Mouse (Mus musculus) midbrain, embryonic 11.5 days (tissue): ENCODE results near the gene March1. TPM values are rescaled to one million over a fixed set of nuclear protein-coding genes. Genes with fewer than 3 reads are reported as not detected.

Experiments
- ATAC-seq: fragments of 200-750 bp; cut with Nextera tagmentation; 2 replicates; pipeline ENCODE4 v1.8.0; 2017; ENCODE audit warnings: moderate TSS enrichment, moderate library complexity; ENCODE audit not compliant: low FRiP score
- DNase-seq: peaks from one replicate; pipeline ENCODE4 v3.0.0; 2015; ENCODE audit warnings: low spot score; ENCODE audit errors: missing footprints
- H3K27ac ChIP-seq: fragments of 300-500 bp; sonication (generic); 2 replicates; pipeline ENCODE4 v1.5.1; 2014; ENCODE audit warnings: low read depth, low read length
- H3K27me3 ChIP-seq: fragments of 300-500 bp; sonication (generic); 2 replicates; pipeline ENCODE4 v1.6.1; 2014; ENCODE audit warnings: mild to moderate bottlenecking, low read length, moderate library complexity, mixed read lengths; ENCODE audit not compliant: control insufficient read depth, insufficient read depth
- H3K36me3 ChIP-seq: fragments of 300-500 bp; sonication (generic); 2 replicates; pipeline ENCODE4 v1.6.1; 2014; ENCODE audit warnings: mild to moderate bottlenecking, low read length, moderate library complexity, mixed read lengths; ENCODE audit not compliant: control insufficient read depth, insufficient read depth
- H3K4me1 ChIP-seq: fragments of 300-500 bp; sonication (generic); 2 replicates; pipeline ENCODE4 v1.6.1; 2014; ENCODE audit warnings: low read length; ENCODE audit not compliant: control insufficient read depth, insufficient read depth
- H3K4me2 ChIP-seq: fragments of 300-500 bp; sonication (generic); 2 replicates; pipeline ENCODE4 v1.6.1; 2014; ENCODE audit warnings: mild to moderate bottlenecking, moderate library complexity
- H3K4me3 ChIP-seq: fragments of 300-500 bp; sonication (generic); 2 replicates; pipeline ENCODE4 v1.5.1; 2014; ENCODE audit warnings: low read depth, low read length
- H3K9ac ChIP-seq: fragments of 300-500 bp; sonication (generic); 2 replicates; pipeline ENCODE4 v1.6.1; 2014; ENCODE audit warnings: low read length
- H3K9me3 ChIP-seq: fragments of 300-500 bp; sonication (generic); 2 replicates; pipeline ENCODE4 v1.6.1; 2016; ENCODE audit warnings: low read length; ENCODE audit not compliant: control insufficient read depth
- WGBS: fragments of 180-500 bp; shearing (Covaris S2); extraction: QIAGEN DNeasy Blood & Tissue Kit; methylation state at CpG from one replicate; pipeline ENCODE4 v1.1.7; 2014; 5-methylcytosine and 5-hydroxymethylcytosine counted together
- polyA plus RNA-seq: library from polyadenylated mRNA; unstranded; fragments of >200 nt; fragmentation: Nextera tagmentation; extraction: Ambion mirVana; gene quantifications from 2 replicates; pipeline ENCODE4 v1.2.1, GENCODE M21; 2014

Gene March1
- polyA plus RNA-seq, 1 experiment from 2014 or later = 7.4 TPM

DNA sequence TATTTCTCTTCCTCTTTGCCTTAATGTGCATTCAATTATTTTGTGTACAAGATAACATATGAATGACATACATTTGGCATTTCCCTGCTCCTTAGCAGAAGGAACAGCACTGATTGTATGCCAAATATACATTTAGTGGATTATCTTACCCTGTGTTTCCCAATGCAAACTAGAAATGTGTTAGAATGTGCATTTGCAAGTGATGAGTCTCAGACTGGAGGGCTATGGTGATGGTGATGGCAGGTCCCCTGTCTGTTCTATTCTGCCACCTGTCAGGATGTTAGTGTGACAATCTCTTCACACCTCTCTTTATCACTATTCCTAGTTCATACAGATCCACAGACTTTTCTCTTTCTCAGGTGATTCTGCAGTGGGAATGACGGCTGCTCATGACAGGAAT lies 480.4 kb downstream of the March1 start:
- ATAC-seq = no peak
- no peak overlapping the region for H3K9ac ChIP-seq

DNA sequence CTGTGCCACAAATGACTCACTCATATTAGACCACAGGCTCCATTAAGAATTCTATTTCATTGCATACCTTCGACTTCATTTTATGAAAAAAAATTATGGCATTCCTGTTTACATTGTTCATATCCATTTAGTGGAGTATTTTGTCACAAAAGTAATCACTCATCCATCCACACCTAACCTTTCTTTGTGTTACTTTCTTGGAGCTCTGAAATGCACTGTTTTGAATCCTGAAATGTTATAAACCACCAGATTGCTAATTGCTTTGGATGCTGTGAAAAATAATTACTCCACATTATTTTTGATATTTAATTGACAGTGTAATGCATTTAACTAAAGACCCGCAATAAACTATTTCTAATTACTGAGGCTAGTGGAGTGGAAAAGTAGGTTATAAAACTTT lies 501.6 kb downstream of the March1 start:
- Histone ChIP-seq H3K4me3 (no peak overlapping the region), H3K36me3 (no peaks in the 10 kb centered on the region), H3K27ac (no peak overlapping the region), H3K4me1 (no peaks in the 10 kb centered on the region), H3K4me2 (no peak overlapping the region), H3K9ac (no peak overlapping the region), H3K9me3 (no peaks in the 10 kb centered on the region), H3K27me3 (no peaks in the 10 kb centered on the region)
- 84% methylated on average over 2 of the region's 2 CpGs for WGBS
- ATAC-seq (no peak), DNase-seq (no peak)

More for the DNA sequence above, 480.4 kb downstream of the March1 start:
- no peak overlapping the region for H3K4me3 ChIP-seq
- no peaks in the 10 kb centered on the region for H3K9me3 ChIP-seq
- no peak overlapping the region for H3K27ac ChIP-seq
- H3K36me3 ChIP-seq = no peaks in the 10 kb centered on the region
- H3K4me1 ChIP-seq = no peaks in the 10 kb centered on the region
- no peak for DNase-seq
- H3K4me2 ChIP-seq = no peak overlapping the region
- no peaks in the 10 kb centered on the region for H3K27me3 ChIP-seq
- 96% methylated on average over 1 of the region's 1 CpGs for WGBS

DNA sequence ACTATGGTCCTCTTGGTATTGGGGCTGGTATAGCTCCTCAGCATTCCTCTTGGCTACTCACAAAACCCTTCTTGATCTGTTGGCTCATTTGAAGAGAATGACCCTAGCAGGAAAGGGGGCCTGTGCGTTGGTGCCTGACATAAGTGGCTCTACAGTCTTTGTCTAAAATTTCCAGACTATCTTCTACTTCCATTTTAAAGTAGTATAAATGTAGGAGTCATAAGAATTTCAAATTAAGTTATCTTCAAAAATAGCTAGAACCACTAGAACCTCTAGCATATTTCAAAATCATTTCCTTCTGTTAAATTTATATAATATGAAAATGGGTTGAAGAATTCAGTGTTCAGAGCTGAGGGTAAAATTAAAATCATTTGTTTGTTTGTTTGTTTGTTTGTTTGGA lies 541.9 kb downstream of the March1 start:
- no peak overlapping the region for H3K4me3 ChIP-seq
- no peaks in the 10 kb centered on the region for H3K9me3 ChIP-seq
- no peak overlapping the region for H3K9ac ChIP-seq
- no peaks in the 10 kb centered on the region for H3K27me3 ChIP-seq
- H3K4me2 ChIP-seq = no peak overlapping the region
- no peak overlapping the region for H3K27ac ChIP-seq
- H3K4me1 ChIP-seq = 0 out of 2 replicates have a peak, but pooled peaks cover under 1% of the 10 kb centered on the region
- DNase-seq = no peak
- WGBS = 93% methylated on average over 1 of the region's 1 CpGs
- no peaks in the 10 kb centered on the region for H3K36me3 ChIP-seq
- ATAC-seq = no peak

DNA sequence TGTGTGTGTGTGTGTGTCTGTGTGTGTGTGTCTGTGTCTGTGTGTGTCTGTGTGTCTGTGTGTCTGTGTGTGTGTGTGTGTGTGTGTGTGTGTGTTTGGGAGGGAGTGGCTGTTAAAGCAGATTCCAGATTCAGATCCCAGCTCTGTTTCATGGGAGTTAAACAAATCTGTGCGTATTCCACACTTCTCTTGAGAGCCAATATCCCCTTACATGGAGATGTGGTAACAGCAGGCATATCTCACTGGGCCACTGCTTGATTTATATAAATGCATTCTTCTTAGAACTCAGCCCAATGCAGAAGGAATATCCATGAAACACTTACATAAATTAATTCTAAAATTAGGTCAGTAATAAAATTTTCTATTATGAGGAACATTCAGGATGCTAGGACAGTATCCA lies 549.1 kb downstream of the March1 start:
- 0 out of 2 replicates have a peak, but pooled peaks cover 2% of the 10 kb centered on the region for H3K4me1 ChIP-seq
- H3K27me3 ChIP-seq = no peaks in the 10 kb centered on the region
- H3K4me3 ChIP-seq = no peak overlapping the region
- no peak overlapping the region for H3K9ac ChIP-seq
- no peak overlapping the region for H3K4me2 ChIP-seq
- 82% methylated on average over 1 of the region's 1 CpGs for WGBS
- H3K9me3 ChIP-seq = no peaks in the 10 kb centered on the region
- H3K36me3 ChIP-seq = no peaks in the 10 kb centered on the region
- DNase-seq (no peak), ATAC-seq (no peak)
- no peak overlapping the region for H3K27ac ChIP-seq

DNA sequence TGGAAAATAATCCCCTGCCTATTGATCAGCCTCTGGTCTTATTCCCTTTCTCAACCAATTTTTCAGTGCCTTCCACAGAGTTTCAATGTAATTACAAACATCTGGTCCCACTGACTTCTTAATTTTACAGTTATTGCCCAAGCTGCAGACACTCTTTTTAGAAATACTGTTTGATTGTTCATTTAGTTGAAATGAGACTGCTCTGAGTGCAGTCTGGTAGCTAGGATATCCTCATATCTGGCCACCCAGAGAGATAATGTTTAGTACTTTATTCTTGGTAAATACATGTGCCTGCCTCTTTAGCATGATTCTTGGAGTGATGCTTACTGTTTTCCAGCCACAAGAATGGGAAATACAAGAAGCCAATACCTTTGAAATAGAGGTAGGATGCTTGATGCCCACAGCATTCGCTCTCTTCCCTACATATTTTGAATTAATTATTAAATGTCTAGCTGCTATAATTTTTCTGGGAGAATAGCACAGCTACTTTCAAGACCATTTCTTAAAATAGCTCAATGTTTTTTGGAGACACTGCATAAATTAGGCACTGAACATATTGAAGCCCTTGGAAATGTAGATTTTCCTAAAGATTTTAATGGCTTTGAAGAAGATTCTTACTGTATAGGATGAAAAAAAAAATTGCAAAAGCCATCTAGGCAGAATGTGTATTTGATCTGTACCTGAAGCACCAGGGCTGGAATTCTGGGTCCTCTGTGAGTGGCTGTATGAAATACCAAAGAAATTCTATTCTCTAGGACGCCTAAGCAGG lies 549.9 kb downstream of the March1 start:
- ATAC-seq (no peak), DNase-seq (no peak)
- no peaks in the 10 kb centered on the region for H3K27me3 ChIP-seq
- no peaks in the 10 kb centered on the region for H3K9me3 ChIP-seq
- no peaks in the 10 kb centered on the region for H3K36me3 ChIP-seq
- no peak overlapping the region for H3K9ac ChIP-seq
- no peak overlapping the region for H3K27ac ChIP-seq
- 80% methylated on average over 2 of the region's 2 CpGs for WGBS
- H3K4me2 ChIP-seq = no peak overlapping the region
- H3K4me3 ChIP-seq = no peak overlapping the region
- H3K4me1 ChIP-seq = 0 out of 2 replicates have a peak, but pooled peaks cover 2% of the 10 kb centered on the region

DNA sequence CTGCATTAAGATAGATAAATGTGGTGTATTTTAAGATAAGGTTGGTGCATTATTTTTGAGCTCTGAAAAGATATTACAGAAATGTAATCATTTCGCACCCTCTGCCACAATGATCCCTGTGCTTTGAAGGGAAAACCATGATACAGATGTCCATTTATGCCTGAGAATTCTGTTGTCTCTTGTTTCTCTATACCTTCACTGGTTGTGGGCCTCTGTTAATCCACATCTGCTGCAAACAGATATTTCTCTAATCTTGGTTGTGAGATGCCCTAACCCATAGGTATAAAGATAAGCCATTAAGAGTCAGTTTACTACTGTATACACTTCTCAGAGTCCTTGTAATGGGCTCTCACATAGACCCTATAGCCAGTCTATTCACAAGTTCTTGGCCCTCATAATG lies 561.6 kb downstream of the March1 start:
- ATAC-seq (no peak), DNase-seq (no peak)
- Histone ChIP-seq H3K4me1 (no peaks in the 10 kb centered on the region), H3K27me3 (no peaks in the 10 kb centered on the region), H3K4me2 (no peak overlapping the region), H3K36me3 (no peaks in the 10 kb centered on the region), H3K4me3 (no peak overlapping the region), H3K9me3 (no peaks in the 10 kb centered on the region), H3K9ac (no peak overlapping the region), H3K27ac (no peak overlapping the region)
- 88% methylated on average over 1 of the region's 1 CpGs for WGBS

DNA sequence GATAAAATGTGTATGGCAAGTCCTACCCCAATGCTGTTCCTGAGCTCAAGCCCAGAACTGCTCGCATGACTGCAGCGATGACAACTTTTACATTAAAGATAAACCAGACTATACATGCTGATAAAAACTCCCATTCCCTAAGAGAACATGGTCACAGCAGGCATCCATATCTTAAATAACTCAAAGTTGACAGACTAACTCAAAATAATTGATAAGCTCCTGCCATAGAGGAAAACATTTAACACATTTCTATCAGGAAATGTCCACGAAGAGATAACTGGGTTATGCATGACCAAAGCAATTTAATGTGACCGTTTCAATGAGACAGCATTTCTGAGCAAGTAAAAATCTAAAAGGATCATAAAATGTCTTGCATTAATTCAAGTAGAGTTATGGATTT lies 563.6 kb downstream of the March1 start:
- H3K27ac ChIP-seq = no peak overlapping the region
- H3K27me3 ChIP-seq = no peaks in the 10 kb centered on the region
- H3K4me3 ChIP-seq = no peak overlapping the region
- no peaks in the 10 kb centered on the region for H3K4me1 ChIP-seq
- 89% methylated on average over 4 of the region's 4 CpGs for WGBS
- no peak for DNase-seq
- H3K9ac ChIP-seq = no peak overlapping the region
- H3K4me2 ChIP-seq = no peak overlapping the region
- H3K36me3 ChIP-seq = no peaks in the 10 kb centered on the region
- ATAC-seq = no peak
- no peaks in the 10 kb centered on the region for H3K9me3 ChIP-seq

DNA sequence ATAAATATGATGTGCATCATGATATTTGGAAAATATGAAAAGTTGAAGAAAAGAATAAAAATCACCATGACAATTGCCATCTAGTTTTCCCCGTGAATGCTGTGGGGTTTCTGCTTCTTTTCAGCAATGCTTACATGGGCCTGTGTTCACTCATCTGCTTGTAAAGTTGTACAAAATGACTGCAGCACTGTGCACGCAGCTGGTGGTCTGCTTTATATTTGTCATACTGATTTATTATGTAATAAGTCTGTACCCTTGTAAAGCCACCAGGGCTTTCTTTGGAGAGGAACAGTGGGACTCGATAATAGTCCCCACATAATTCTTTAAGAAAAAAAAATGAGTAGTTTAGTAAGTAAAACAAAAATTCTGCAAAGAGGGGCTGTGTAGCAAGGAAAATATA lies 564.6 kb downstream of the March1 start:
- DNase-seq = no peak
- Histone ChIP-seq H3K4me2 (no peak overlapping the region), H3K9me3 (no peaks in the 10 kb centered on the region), H3K27ac (no peak overlapping the region), H3K36me3 (no peaks in the 10 kb centered on the region), H3K9ac (no peak overlapping the region), H3K4me1 (no peaks in the 10 kb centered on the region), H3K4me3 (no peak overlapping the region), H3K27me3 (no peaks in the 10 kb centered on the region)
- 83% methylated on average over 3 of the region's 3 CpGs for WGBS
- no peak for ATAC-seq

DNA sequence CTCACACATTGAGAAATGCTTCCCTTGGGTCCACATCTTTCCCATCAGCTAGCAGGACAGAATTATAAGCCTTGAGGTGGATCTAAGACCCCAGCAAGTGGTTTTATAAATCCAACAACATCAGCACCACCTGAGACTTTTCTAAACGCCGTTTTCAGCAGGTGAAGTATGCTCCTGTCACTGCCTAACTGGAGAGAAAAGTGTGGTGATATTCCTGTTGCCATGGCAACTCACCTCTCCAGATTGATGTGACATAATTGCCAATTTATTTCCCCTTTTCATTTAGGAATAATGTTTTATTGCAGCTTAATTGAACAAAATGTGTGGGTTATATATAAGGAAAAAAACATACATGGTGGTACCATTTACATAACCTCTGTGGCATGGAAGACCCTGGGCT lies 565.8 kb downstream of the March1 start:
- no peak overlapping the region for H3K9ac ChIP-seq
- 86% methylated on average over 2 of the region's 2 CpGs for WGBS
- no peak for ATAC-seq
- no peaks in the 10 kb centered on the region for H3K9me3 ChIP-seq
- no peaks in the 10 kb centered on the region for H3K4me1 ChIP-seq
- H3K27ac ChIP-seq = no peak overlapping the region
- DNase-seq = no peak
- H3K4me2 ChIP-seq = no peak overlapping the region
- H3K4me3 ChIP-seq = no peak overlapping the region
- H3K27me3 ChIP-seq = no peaks in the 10 kb centered on the region
- no peaks in the 10 kb centered on the region for H3K36me3 ChIP-seq
